Mouse (Mus musculus): ENCODE data around the gene Olfr1414. TPM values are rescaled to one million over a fixed set of nuclear protein-coding genes. Genes with fewer than 3 reads are reported as not detected.
"Not testable (repeated sequence)": the region's sequence is repeated elsewhere in the genome, so short reads cannot be mapped to it uniquely, and the experiment has no call there.

Gene Olfr1414
- not detected in 2 replicates for polyA plus RNA-seq (2015; fragmentation: Nextera tagmentation; extraction: Ambion mirVana)

GRCm38 (mm10) chr1:92518561-92518960 is at the start of gene Olfr1414:
Gene Olfr1414, minus strand, starts transcription at chr1:92518661.
- WGBS, result 86% methylated on average over 3 of the region's 3 CpGs
- H3K4me3 ChIP-seq, result no peak within 1 kb of the TSS
- peaks cover 3% of the 10 kb centered on the region; the same call in 1 of the 2 replicates for H3K27me3 ChIP-seq
- H3K9me3 ChIP-seq (replicated peaks), result no peaks in the 10 kb centered on the region
- no peak for ATAC-seq
- no peaks in the 10 kb centered on the region for H3K4me1 ChIP-seq
- H3K9ac ChIP-seq, result no peak within 1 kb of the TSS
- no peak within 1 kb of the TSS for H3K27ac ChIP-seq
- no peak within 1 kb of the TSS for H3K4me2 ChIP-seq
- no peaks in the 10 kb centered on the region for H3K36me3 ChIP-seq (ENCODE audit: poor library complexity, severe bottlenecking)

DNA sequence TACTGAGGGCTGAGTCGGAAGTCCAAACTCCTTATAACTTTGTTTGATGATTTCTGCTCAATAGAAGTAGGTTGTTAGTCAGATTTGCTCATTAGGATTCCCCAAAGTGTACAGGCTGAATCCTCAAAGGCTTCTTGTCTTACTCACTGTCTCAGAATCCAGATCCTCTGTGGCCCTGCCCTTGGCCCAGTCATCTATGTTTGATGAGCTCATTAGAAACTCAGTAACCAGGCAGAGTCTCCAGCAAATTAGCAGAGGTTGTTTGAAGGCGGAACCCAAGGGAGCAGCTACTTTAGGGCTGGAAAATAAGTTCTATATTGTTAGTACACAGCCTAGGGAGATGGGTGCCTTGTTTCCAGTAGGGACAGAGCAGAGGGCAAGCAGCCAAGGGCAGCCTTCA is 27.5 kb upstream of the Olfr1414 start:
- ATAC-seq, result no peak
- H3K4me2 ChIP-seq, result no peak overlapping the region
- H3K4me3 ChIP-seq, result no peak overlapping the region
- H3K4me1 ChIP-seq, result no peaks in the 10 kb centered on the region
- no peak overlapping the region for H3K9ac ChIP-seq
- no peaks in the 10 kb centered on the region for H3K27me3 ChIP-seq
- 0 out of 2 replicates have a peak, but pooled peaks cover 2% of the 10 kb centered on the region for H3K9me3 ChIP-seq (replicated peaks)
- H3K27ac ChIP-seq, result no peak overlapping the region
- WGBS, result 85% methylated on average over 2 of the region's 2 CpGs
- no peaks in the 10 kb centered on the region for H3K36me3 ChIP-seq (ENCODE audit: poor library complexity, severe bottlenecking)

GRCm38 (mm10) chr1:92539071-92539470 is 20.6 kb upstream of the Olfr1414 start:
- H3K36me3 ChIP-seq (ENCODE audit: poor library complexity, severe bottlenecking), result no peaks in the 10 kb centered on the region
- no peak overlapping the region for H3K27ac ChIP-seq
- 0 out of 2 replicates have a peak, but pooled peaks cover 2% of the 10 kb centered on the region for H3K27me3 ChIP-seq
- H3K4me1 ChIP-seq, result no peaks in the 10 kb centered on the region
- H3K4me3 ChIP-seq, result no peak overlapping the region
- ATAC-seq, result no peak
- H3K4me2 ChIP-seq, result no peak overlapping the region
- WGBS, result 42% methylated on average over 2 of the region's 2 CpGs
- no peak overlapping the region for H3K9ac ChIP-seq
- H3K9me3 ChIP-seq (replicated peaks), result 0 out of 2 replicates have a peak, but pooled peaks cover 2% of the 10 kb centered on the region

DNA sequence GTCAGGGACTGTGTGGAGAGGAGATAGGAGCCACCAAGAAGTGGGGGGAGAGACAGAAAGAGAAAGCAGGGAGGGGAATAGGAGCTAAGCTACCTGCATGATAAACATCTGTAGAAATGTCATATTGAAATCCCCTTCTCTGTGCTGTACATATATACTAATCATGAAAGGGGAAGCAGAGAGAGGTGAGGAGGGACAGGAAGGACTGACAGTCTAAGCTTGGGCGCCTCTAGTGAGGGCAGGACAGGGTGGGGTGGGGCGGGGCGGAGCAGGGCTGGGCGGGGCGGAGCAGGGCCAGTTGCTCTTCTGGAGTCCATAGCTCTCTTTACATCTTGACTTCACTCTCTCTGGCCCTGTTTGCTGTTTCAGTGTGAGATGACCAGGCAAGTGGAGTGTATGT is 18.5 kb upstream of the Olfr1414 start:
- ATAC-seq, result no peak
- 36% methylated on average over 5 of the region's 5 CpGs for WGBS
- H3K4me2 ChIP-seq, result no peak overlapping the region
- no peak overlapping the region for H3K9ac ChIP-seq
- H3K4me1 ChIP-seq, result no peaks in the 10 kb centered on the region
- no peak overlapping the region for H3K27ac ChIP-seq
- 0 out of 2 replicates have a peak, but pooled peaks cover 2% of the 10 kb centered on the region for H3K27me3 ChIP-seq
- no peak overlapping the region for H3K4me3 ChIP-seq
- no peaks in the 10 kb centered on the region for H3K36me3 ChIP-seq (ENCODE audit: poor library complexity, severe bottlenecking)
- H3K9me3 ChIP-seq (replicated peaks), result 0 out of 2 replicates have a peak, but pooled peaks cover 2% of the 10 kb centered on the region

- Histone ChIP-seq H3K4me2 (no peak overlapping the region), H3K4me3 (no peak overlapping the region), H3K9ac (no peak overlapping the region), H3K36me3 (ENCODE audit: poor library complexity, severe bottlenecking) (no peaks in the 10 kb centered on the region), H3K27me3 (no peaks in the 10 kb centered on the region; the same call in 1 of the 2 replicates), H3K4me1 (no peaks in the 10 kb centered on the region), H3K27ac (no peak overlapping the region), H3K9me3 (replicated peaks) (no peaks in the 10 kb centered on the region)
- ATAC-seq, result no peak
- 80% methylated on average over 3 of the region's 3 CpGs for WGBS
These were observed 5.3 kb upstream of the Olfr1414 start for GRCm38 (mm10) chr1:92523764-92524163.

GRCm38 (mm10) chr1:92521376-92521775 is 2.9 kb upstream of the Olfr1414 start:
- H3K9me3 ChIP-seq (replicated peaks), result no peaks in the 10 kb centered on the region
- WGBS, result 16% methylated on average over 10 of the region's 10 CpGs
- no peak overlapping the region for H3K4me2 ChIP-seq

DNA sequence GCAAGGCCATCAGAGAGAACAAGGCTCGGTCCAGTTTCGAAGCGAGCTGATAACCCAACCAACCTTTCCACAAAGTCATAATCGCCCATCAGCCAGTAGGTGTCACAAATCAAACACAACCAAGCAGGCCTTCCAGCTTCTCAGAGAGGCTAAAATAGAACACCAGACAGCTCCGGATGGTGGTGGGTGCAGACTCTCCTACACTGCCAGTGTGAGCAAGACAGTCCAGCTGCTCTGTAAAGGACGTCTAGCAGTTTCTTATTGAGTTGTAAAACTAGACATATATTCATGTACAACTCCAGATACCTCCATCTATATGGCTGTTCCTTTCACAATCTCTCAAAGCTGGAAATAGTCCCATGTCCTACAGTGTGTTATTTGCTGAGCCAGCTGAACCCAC is 585 bp upstream of the Olfr1414 start:
- no peaks in the 10 kb centered on the region for H3K4me1 ChIP-seq
- ATAC-seq, result no peak
- 90% methylated on average over 6 of the region's 6 CpGs for WGBS
- no peak overlapping the region for H3K9ac ChIP-seq
- no peak overlapping the region for H3K4me2 ChIP-seq
- no peaks in the 10 kb centered on the region for H3K36me3 ChIP-seq (ENCODE audit: poor library complexity, severe bottlenecking)
- H3K27ac ChIP-seq, result no peak overlapping the region
- H3K27me3 ChIP-seq, result peaks cover under 1% of the 10 kb centered on the region; the same call in 1 of the 2 replicates
- no peaks in the 10 kb centered on the region for H3K9me3 ChIP-seq (replicated peaks)
- H3K4me3 ChIP-seq, result no peak overlapping the region

More at GRCm38 (mm10) chr1:92521376-92521775, 2.9 kb upstream of the Olfr1414 start:
- Histone ChIP-seq H3K9ac (no peak overlapping the region), H3K4me1 (no peaks in the 10 kb centered on the region), H3K27ac (no peak overlapping the region), H3K4me3 (no peak overlapping the region), H3K27me3 (no peaks in the 10 kb centered on the region; the same call in 1 of the 2 replicates), H3K36me3 (ENCODE audit: poor library complexity, severe bottlenecking) (no peaks in the 10 kb centered on the region)
- peak; percentile 58 for ATAC-seq

GRCm38 (mm10) chr1:92515390-92515789 is 3.1 kb downstream of the Olfr1414 start:
- Histone ChIP-seq H3K9ac (no peak overlapping the region), H3K27ac (no peak overlapping the region), H3K4me3 (no peak overlapping the region), H3K27me3 (peaks cover 3% of the 10 kb centered on the region; the same call in 1 of the 2 replicates), H3K4me2 (no peak overlapping the region), H3K36me3 (ENCODE audit: poor library complexity, severe bottlenecking) (no peaks in the 10 kb centered on the region), H3K9me3 (replicated peaks) (no peaks in the 10 kb centered on the region), H3K4me1 (no peaks in the 10 kb centered on the region)
- 85% methylated on average over 11 of the region's 11 CpGs for WGBS
- no peak for ATAC-seq

GRCm38 (mm10) chr1:92511646-92512045 is 6.8 kb downstream of the Olfr1414 start:
- 91% methylated on average over 5 of the region's 5 CpGs for WGBS
- not testable (repeated sequence) for H3K4me2 ChIP-seq; H3K27ac ChIP-seq; H3K9me3 ChIP-seq (replicated peaks); ATAC-seq; H3K9ac ChIP-seq; H3K4me3 ChIP-seq; H3K36me3 ChIP-seq (ENCODE audit: poor library complexity, severe bottlenecking); H3K4me1 ChIP-seq; H3K27me3 ChIP-seq

DNA sequence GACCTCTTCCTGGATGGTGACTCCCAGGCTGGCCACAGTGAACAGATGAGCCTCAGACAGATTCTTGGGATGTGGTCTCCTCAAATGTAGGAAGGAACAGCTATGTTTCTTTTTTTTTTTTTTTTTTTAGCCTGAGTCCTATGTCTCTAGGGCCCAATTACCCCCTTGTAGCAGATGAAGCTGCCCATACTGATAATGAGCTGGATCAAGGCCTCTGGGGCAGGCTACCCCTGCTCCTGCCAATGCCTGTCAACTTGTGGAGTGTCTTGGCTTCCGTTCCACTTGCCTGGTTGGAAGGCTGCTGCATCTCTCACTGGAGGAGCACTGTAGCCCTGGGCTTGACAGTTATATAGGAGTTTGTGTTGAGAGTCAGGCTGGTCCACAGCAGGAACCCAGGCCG is 22.5 kb downstream of the Olfr1414 start, which contains the start of gene Olfr1415:
TSS of gene Olfr1415 (minus strand) at position 101 of the 400 bp plus-strand sequence.
- Histone ChIP-seq H3K9me3 (replicated peaks) (no peaks in the 10 kb centered on the region), H3K27ac (no peak within 1 kb of the TSS), H3K27me3 (no peaks in the 10 kb centered on the region), H3K9ac (no peak within 1 kb of the TSS), H3K4me1 (no peaks in the 10 kb centered on the region), H3K4me3 (no peak within 1 kb of the TSS), H3K4me2 (no peak within 1 kb of the TSS), H3K36me3 (ENCODE audit: poor library complexity, severe bottlenecking) (no peaks in the 10 kb centered on the region)
- WGBS, result 82% methylated on average over 2 of the region's 2 CpGs
- no peak for ATAC-seq

DNA sequence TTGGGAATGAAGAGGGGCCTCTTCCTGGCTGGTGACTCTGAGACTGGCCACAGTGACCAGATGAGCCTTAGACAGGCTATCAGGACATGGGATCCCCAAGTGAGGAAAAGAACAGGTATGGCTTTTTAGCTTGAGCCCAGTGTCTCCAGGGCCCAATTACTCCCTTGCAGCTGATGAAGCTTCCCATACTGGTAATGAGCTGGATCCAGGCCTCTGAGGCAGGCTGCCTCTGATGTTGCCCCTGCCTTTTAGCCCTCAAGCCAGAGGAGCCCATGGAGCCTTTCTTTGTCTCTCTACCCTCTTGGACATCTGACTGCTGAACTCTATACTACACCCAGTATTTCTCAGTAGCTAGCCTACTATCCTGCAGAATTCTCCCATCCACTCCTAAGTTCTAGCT is 33.4 kb downstream of the Olfr1414 start, which contains the start of gene Olfr1416:
TSS of gene Olfr1416 (minus strand) at position 101 of the 400 bp plus-strand sequence.
- no peak within 1 kb of the TSS for H3K4me3 ChIP-seq
- no peak within 1 kb of the TSS for H3K27ac ChIP-seq
- ATAC-seq, result no peak
- peaks cover 7% of the 10 kb centered on the region; the same call in 1 of the 2 replicates for H3K27me3 ChIP-seq
- no peaks in the 10 kb centered on the region for H3K4me1 ChIP-seq
- H3K4me2 ChIP-seq, result no peak within 1 kb of the TSS
- H3K9me3 ChIP-seq (replicated peaks), result peaks cover 11% of the 10 kb centered on the region
- no peaks in the 10 kb centered on the region for H3K36me3 ChIP-seq (ENCODE audit: poor library complexity, severe bottlenecking)
- H3K9ac ChIP-seq, result no peak within 1 kb of the TSS

- Histone ChIP-seq H3K36me3 (ENCODE audit: poor library complexity, severe bottlenecking) (peaks cover 19% of the 10 kb centered on the region), H3K9me3 (replicated peaks) (no peaks in the 10 kb centered on the region), H3K4me1 (peaks cover 17% of the 10 kb centered on the region), H3K27ac (no peak overlapping the region), H3K9ac (peak overlapping the region; percentile 68), H3K27me3 (peaks cover 10% of the 10 kb centered on the region; the same call in 1 of the 2 replicates), H3K4me2 (peak overlapping the region; percentile 73), H3K4me3 (peak overlapping the region; percentile 88)
- WGBS, result 6% methylated on average over 10 of the region's 10 CpGs
- peak; percentile 77 for ATAC-seq
These were observed 44.3 kb downstream of the Olfr1414 start for GRCm38 (mm10) chr1:92474066-92474578.
